Mouse (Mus musculus) testis, adult 2 months (tissue): Measurements from ENCODE around the gene Xntrpc.

Experiments
- CTCF ChIP-seq: fragments of 200-500 bp; IDR thresholded peaks from 2 replicates; pipeline ENCODE4 v1.5.1; 2012; ENCODE audit warnings: low read depth, mild to moderate bottlenecking, inconsistent platforms, low read length, moderate library complexity; ENCODE audit not compliant: control insufficient read depth, insufficient read depth, insufficient replicate concordance
- POLR2A ChIP-seq: fragments of 200-500 bp; IDR thresholded peaks from 2 replicates; pipeline ENCODE4 v1.6.1; 2012; ENCODE audit warnings: low read depth, mild to moderate bottlenecking, inconsistent platforms, low read length, moderate library complexity; ENCODE audit not compliant: control insufficient read depth

DNA sequence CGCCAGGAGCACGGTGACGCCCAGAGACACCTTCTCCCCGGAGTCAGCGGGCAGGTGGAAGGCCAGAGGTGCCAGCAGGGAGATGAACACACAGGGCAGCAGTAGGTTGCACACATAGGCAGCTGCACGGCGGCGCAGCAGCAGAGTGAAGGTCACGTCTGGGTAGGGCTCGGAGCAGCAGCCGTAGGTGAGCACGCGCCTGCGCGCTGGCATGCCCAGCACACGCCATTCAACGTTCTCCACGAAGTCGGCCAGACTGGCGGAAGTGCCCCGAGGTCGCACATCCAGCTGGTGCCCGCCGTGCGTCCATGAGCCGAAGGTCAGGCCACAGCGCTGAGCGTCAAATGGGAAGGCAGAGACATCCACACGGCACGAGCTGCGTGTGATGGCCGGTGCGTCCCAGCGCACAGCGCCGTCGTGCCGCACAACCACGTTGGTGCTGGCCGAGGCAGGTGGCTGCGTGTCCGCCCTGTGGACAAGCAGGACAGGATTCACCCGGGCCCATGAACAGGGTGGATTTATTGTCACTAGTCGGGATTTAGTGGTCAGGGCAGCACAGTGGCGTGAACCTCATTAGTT lies 47.7 kb downstream of the Xntrpc start:
- TF ChIP-seq POLR2A (no peak), CTCF (no peak)
